Mouse (Mus musculus) liver, embryonic 15.5 days (tissue): ENCODE measurements around the gene Amigo1. TPM values are rescaled to one million over a fixed set of nuclear protein-coding genes. Genes with fewer than 3 reads are reported as not detected.

Experiments
- ATAC-seq: fragments of 200-750 bp; cut with Nextera tagmentation; 2 replicates; pipeline ENCODE4 v1.8.0; 2017; ENCODE audit warnings: moderate number of reproducible peaks, mild to moderate bottlenecking, moderate library complexity; ENCODE audit not compliant: insufficient read depth
- H3K27ac ChIP-seq: fragments of 300-500 bp; sonication (generic); replicated peaks from 2 replicates; pipeline ENCODE4 v1.5.1; 2015; ENCODE audit warnings: mild to moderate bottlenecking, inconsistent platforms
- H3K27me3 ChIP-seq: fragments of 300-500 bp; sonication (generic); 2 replicates; pipeline ENCODE4 v1.6.1; 2015; ENCODE audit warnings: mild to moderate bottlenecking, inconsistent platforms
- H3K36me3 ChIP-seq: fragments of 300-500 bp; sonication (generic); replicated peaks from 2 replicates; pipeline ENCODE4 v1.6.1; 2015; ENCODE audit warnings: moderate library complexity, mild to moderate bottlenecking, inconsistent platforms
- H3K4me1 ChIP-seq: fragments of 300-500 bp; sonication (generic); replicated peaks from 2 replicates; pipeline ENCODE4 v1.6.1; 2015; ENCODE audit warnings: inconsistent platforms
- H3K4me2 ChIP-seq: fragments of 300-500 bp; sonication (generic); 2 replicates; pipeline ENCODE4 v1.6.1; 2015; ENCODE audit warnings: moderate library complexity, mild to moderate bottlenecking, inconsistent platforms
- H3K4me3 ChIP-seq: fragments of 300-500 bp; sonication (generic); replicated peaks from 2 replicates; pipeline ENCODE4 v1.5.1; 2015; ENCODE audit warnings: mild to moderate bottlenecking, inconsistent platforms
- H3K9ac ChIP-seq: fragments of 300-500 bp; sonication (generic); 2 replicates; pipeline ENCODE4 v1.6.1; 2015; ENCODE audit warnings: moderate library complexity, mild to moderate bottlenecking, inconsistent platforms
- H3K9me3 ChIP-seq: fragments of 300-500 bp; sonication (generic); replicated peaks from 2 replicates; pipeline ENCODE4 v1.6.1; 2016; ENCODE audit warnings: inconsistent platforms
- WGBS: fragments of 180-500 bp; shearing (Covaris S2); methylation state at CpG from one replicate; pipeline ENCODE4 v1.1.7; 2015; ENCODE audit warnings: mixed read lengths; ENCODE audit not compliant: insufficient replicate concordance; 5-methylcytosine and 5-hydroxymethylcytosine counted together
- polyA plus RNA-seq: library from polyadenylated mRNA; unstranded; fragments of >200 nt; fragmentation: Nextera tagmentation; extraction: Ambion mirVana; gene quantifications from 2 replicates; pipeline ENCODE4 v1.2.1, GENCODE M21; 2015

Amigo1 gene
- polyA plus RNA-seq, 1 experiment from 2014 or later: 0.75 TPM

- H3K27ac ChIP-seq: no peak overlapping the region
- no peaks in the 10 kb centered on the region for H3K9me3 ChIP-seq
- no peak overlapping the region for H3K4me3 ChIP-seq
- WGBS: 84% methylated on average over 13 of the region's 13 CpGs
- H3K36me3 ChIP-seq: peaks cover 8% of the 10 kb centered on the region
- no peak overlapping the region for H3K9ac ChIP-seq
- peaks cover 34% of the 10 kb centered on the region for H3K4me1 ChIP-seq
- no peak for ATAC-seq
- no peaks in the 10 kb centered on the region for H3K27me3 ChIP-seq
- no peak overlapping the region for H3K4me2 ChIP-seq
Measured at GRCm38 (mm10) chr3:108203212-108203611, 17.1 kb downstream of the Amigo1 start.

- Histone ChIP-seq H3K4me2 (no peak overlapping the region), H3K27ac (no peak overlapping the region), H3K4me3 (no peak overlapping the region), H3K9ac (no peak overlapping the region), H3K9me3 (no peaks in the 10 kb centered on the region), H3K36me3 (peaks cover 8% of the 10 kb centered on the region), H3K27me3 (no peaks in the 10 kb centered on the region), H3K4me1 (peaks cover 39% of the 10 kb centered on the region)
- WGBS: 73% methylated on average over 11 of the region's 11 CpGs
- ATAC-seq: no peak
Measured at GRCm38 (mm10) chr3:108203621-108204325, 17.6 kb downstream of the Amigo1 start.

- Histone ChIP-seq H3K27ac (no peak overlapping the region), H3K27me3 (no peaks in the 10 kb centered on the region), H3K9ac (no peak overlapping the region), H3K36me3 (peaks cover 8% of the 10 kb centered on the region), H3K4me3 (no peak overlapping the region), H3K9me3 (no peaks in the 10 kb centered on the region), H3K4me2 (no peak overlapping the region), H3K4me1 (peaks cover 41% of the 10 kb centered on the region)
- ATAC-seq: no peak
- WGBS: 73% methylated on average over 11 of the region's 11 CpGs
Measured at GRCm38 (mm10) chr3:108204470-108204869, 18.3 kb downstream of the Amigo1 start.

GRCm38 (mm10) chr3:108205601-108206000 is 19.5 kb downstream of the Amigo1 start:
- ATAC-seq: no peak
- Histone ChIP-seq H3K9ac (no peak overlapping the region), H3K4me3 (no peak overlapping the region), H3K9me3 (no peaks in the 10 kb centered on the region), H3K27ac (no peak overlapping the region), H3K4me2 (no peak overlapping the region), H3K36me3 (peaks cover 8% of the 10 kb centered on the region), H3K27me3 (no peaks in the 10 kb centered on the region), H3K4me1 (peaks cover 37% of the 10 kb centered on the region)
- WGBS: 78% methylated on average over 8 of the region's 8 CpGs

- Histone ChIP-seq H3K4me1 (peaks cover 32% of the 10 kb centered on the region), H3K4me3 (no peak overlapping the region), H3K27ac (no peak overlapping the region), H3K9ac (no peak overlapping the region), H3K9me3 (no peaks in the 10 kb centered on the region), H3K27me3 (peaks cover 1% of the 10 kb centered on the region; the same call in 1 of the 2 replicates), H3K36me3 (peaks cover 8% of the 10 kb centered on the region), H3K4me2 (no peak overlapping the region)
- 77% methylated on average over 15 of the region's 15 CpGs for WGBS
- no peak for ATAC-seq
Measured at GRCm38 (mm10) chr3:108206731-108207375, 20.7 kb downstream of the Amigo1 start.

GRCm38 (mm10) chr3:108209001-108209400 is 22.9 kb downstream of the Amigo1 start:
- no peaks in the 10 kb centered on the region for H3K9me3 ChIP-seq
- no peak for ATAC-seq
- 77% methylated on average over 3 of the region's 3 CpGs for WGBS
- peaks cover 8% of the 10 kb centered on the region for H3K36me3 ChIP-seq
- H3K4me2 ChIP-seq: peak overlapping the region; percentile 97
- H3K4me1 ChIP-seq: peaks cover 31% of the 10 kb centered on the region
- no peak overlapping the region for H3K27ac ChIP-seq
- peaks cover 19% of the 10 kb centered on the region; the same call in 1 of the 2 replicates for H3K27me3 ChIP-seq
- no peak overlapping the region for H3K4me3 ChIP-seq
- no peak overlapping the region for H3K9ac ChIP-seq

- H3K4me3 ChIP-seq: peak overlapping the region; percentile 78
- peaks cover 28% of the 10 kb centered on the region for H3K4me1 ChIP-seq
- peaks cover 24% of the 10 kb centered on the region for H3K27me3 ChIP-seq
- peaks cover 8% of the 10 kb centered on the region for H3K36me3 ChIP-seq
- H3K9me3 ChIP-seq: no peaks in the 10 kb centered on the region
- no peak for ATAC-seq
- peak overlapping the region; percentile 78 for H3K9ac ChIP-seq
- H3K4me2 ChIP-seq: peak overlapping the region; percentile 97
- no peak overlapping the region for H3K27ac ChIP-seq
- WGBS: 12% methylated on average over 8 of the region's 8 CpGs
Measured at GRCm38 (mm10) chr3:108209536-108209935, 23.4 kb downstream of the Amigo1 start.

GRCm38 (mm10) chr3:108209946-108210770 is 24.0 kb downstream of the Amigo1 start:
- ATAC-seq: peak; percentile 90
- peak overlapping the region; percentile 78 for H3K4me3 ChIP-seq
- H3K36me3 ChIP-seq: peaks cover 8% of the 10 kb centered on the region
- H3K4me1 ChIP-seq: peaks cover 28% of the 10 kb centered on the region
- no peaks in the 10 kb centered on the region for H3K9me3 ChIP-seq
- under 1% methylated on average over 72 of the region's 72 CpGs for WGBS
- peak overlapping the region; percentile 69 for H3K27ac ChIP-seq
- peak overlapping the region; percentile 97 for H3K4me2 ChIP-seq
- H3K9ac ChIP-seq: peak overlapping the region; percentile 78
- H3K27me3 ChIP-seq: peaks cover 24% of the 10 kb centered on the region

GRCm38 (mm10) chr3:108210771-108211139 is 24.6 kb downstream of the Amigo1 start, which contains the start of gene Atxn7l2:
Gene Atxn7l2 (minus strand): TSS chr3:108210934.
- Histone ChIP-seq H3K36me3 (peaks cover 8% of the 10 kb centered on the region; the same call in 1 of the 2 replicates), H3K4me2 (peak within 1 kb of the TSS; percentile 97), H3K4me3 (peak within 1 kb of the TSS; percentile 78), H3K27ac (peak within 1 kb of the TSS; percentile 69), H3K27me3 (peaks cover 24% of the 10 kb centered on the region), H3K9ac (peak within 1 kb of the TSS; percentile 78), H3K9me3 (no peaks in the 10 kb centered on the region), H3K4me1 (peaks cover 28% of the 10 kb centered on the region)
- 0% methylated on average over 14 of the region's 14 CpGs for WGBS
- peak; percentile 61 for ATAC-seq

- 0 out of 2 replicates have a peak, but pooled peaks cover 3% of the 10 kb centered on the region for H3K36me3 ChIP-seq
- no peak overlapping the region for H3K27ac ChIP-seq
- H3K9me3 ChIP-seq: no peaks in the 10 kb centered on the region
- 0 out of 2 replicates have a peak overlapping the region, but pooled peaks have one; percentile 3 for H3K4me2 ChIP-seq
- H3K4me3 ChIP-seq: no peak overlapping the region
- H3K9ac ChIP-seq: no peak overlapping the region
- 74% methylated on average over 6 of the region's 6 CpGs for WGBS
- ATAC-seq: no peak
- peaks cover 28% of the 10 kb centered on the region for H3K4me1 ChIP-seq
- H3K27me3 ChIP-seq: peaks cover 24% of the 10 kb centered on the region
Measured at GRCm38 (mm10) chr3:108211845-108212244, 25.7 kb downstream of the Amigo1 start.

- H3K4me3 ChIP-seq: no peak overlapping the region
- H3K9ac ChIP-seq: no peak overlapping the region
- peaks cover 28% of the 10 kb centered on the region for H3K4me1 ChIP-seq
- 65% methylated on average over 8 of the region's 8 CpGs for WGBS
- 0 out of 2 replicates have a peak, but pooled peaks cover 3% of the 10 kb centered on the region for H3K36me3 ChIP-seq
- H3K9me3 ChIP-seq: no peaks in the 10 kb centered on the region
- no peak overlapping the region for H3K4me2 ChIP-seq
- peaks cover 24% of the 10 kb centered on the region for H3K27me3 ChIP-seq
- ATAC-seq: no peak
- H3K27ac ChIP-seq: no peak overlapping the region
Measured at GRCm38 (mm10) chr3:108212406-108212805, 26.3 kb downstream of the Amigo1 start.
